14 mouse cellular contexts compared by ENCODE assay signal in the genomic region with DNA sequence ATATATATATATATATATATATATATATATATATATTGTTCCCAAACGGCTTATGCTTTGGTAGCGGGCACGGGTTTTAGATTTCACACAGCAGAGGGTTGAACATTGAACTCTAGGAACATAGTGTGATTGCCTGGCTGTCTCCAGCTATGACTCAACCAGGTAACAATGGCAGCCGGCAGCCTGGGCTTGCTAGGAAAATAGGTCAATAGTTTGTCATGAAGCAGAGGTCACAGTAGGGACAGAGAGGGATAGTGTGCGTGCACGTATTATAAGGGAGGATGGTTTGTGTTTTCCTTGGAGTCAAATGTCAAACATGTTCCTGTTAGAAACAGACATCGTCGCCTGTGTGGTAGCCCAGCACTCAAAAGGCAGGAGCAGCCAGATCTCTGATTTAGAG.
A peak's percentile ranks its signal among the peaks of the same experiment; 100 is the strongest.
DNase-seq lines count a peak whose midpoint lies in the region; ATAC-seq and TF ChIP-seq lines count a peak whose summit lies in the region.
"Had no signal": no experiment of that assay in that cellular context is flagged by ENCODE, and none has a peak within 500 bp of the region (broad histone marks: within the 10 kb centered on the region; RNA-seq: fewer than 3 reads in every experiment).

No protein-coding gene starts in this region.

- intact Hi-C loops in gastrocnemius, postnatal 36 days (cut with DNase I): no loop called here

- peak; percentile 19 for DNase-seq in adrenal gland, adult 8-10 months
- no peak for DNase-seq in adrenal gland, adult 18-20 months (ENCODE audit: low spot score in 2 of 2)
- DNase-seq in liver, adult 2 months (ENCODE audit: extremely low read depth, low read depth, low spot score): peak; percentile 90
- DNase-seq in liver: no peak
- DNase-seq in intestine, embryonic 14.5 days (ENCODE audit: low spot score): no peak
- no peak for DNase-seq in forebrain, embryonic 11.5 days (ENCODE audit: low spot score)
- DNase-seq in gastrocnemius, postnatal 36 days: no peak
- DNase-seq: gastrocnemius, postnatal 14 days; lung, adult 2 months; spleen, adult 18-20 months; thymus, postnatal 14 days had no signal

- 0 out of 2 replicates have a peak, but pooled peaks have one; percentile 20 for ATAC-seq in intestine, embryonic 14.5 days (replicated peaks; ENCODE audit: low FRiP score, low TSS enrichment, low read depth)
- ATAC-seq in stomach, embryonic 14.5 days (ENCODE audit: insufficient number of reproducible peaks, insufficient read depth, low FRiP score, low read depth): peak; percentile 50; the same call in 1 of the 2 replicates
- no peak for ATAC-seq in forebrain, embryonic 11.5 days (replicated peaks; ENCODE audit: low FRiP score)

- H3K36me3 ChIP-seq in liver, adult 2 months (ENCODE audit: control insufficient read depth, insufficient read depth, low read length): no peaks in the 10 kb centered on the region
- no peaks in the 10 kb centered on the region for H3K36me3 ChIP-seq in intestine, embryonic 14.5 days (ENCODE audit: control insufficient read depth, insufficient read depth, low read length)
- no peaks in the 10 kb centered on the region for H3K36me3 ChIP-seq in stomach, embryonic 14.5 days (ENCODE audit: control insufficient read depth, insufficient read depth, low read length)
- no peaks in the 10 kb centered on the region for H3K36me3 ChIP-seq in forebrain, embryonic 11.5 days (ENCODE audit: control insufficient read depth, insufficient read depth, low read length)
- H3K36me3 ChIP-seq: G1E; midbrain, embryonic 12.5 days had no signal

- no peak overlapping the region for H3K9ac ChIP-seq in liver, adult 2 months (ENCODE audit: low read depth, low read length)
- no peak overlapping the region for H3K9ac ChIP-seq in intestine, embryonic 14.5 days (ENCODE audit: low read length)
- no peak overlapping the region for H3K9ac ChIP-seq in stomach, embryonic 14.5 days (replicated peaks; ENCODE audit: low read depth, low read length)
- no peak overlapping the region for H3K9ac ChIP-seq in forebrain, embryonic 11.5 days (ENCODE audit: low read length)
- H3K9ac ChIP-seq: midbrain, embryonic 12.5 days had no signal

- no peaks in the 10 kb centered on the region for H3K27me3 ChIP-seq in liver, adult 2 months (ENCODE audit: control insufficient read depth, insufficient read depth, low read length)
- H3K27me3 ChIP-seq in intestine, embryonic 14.5 days (replicated peaks; ENCODE audit: control insufficient read depth, insufficient read depth, low read length): no peaks in the 10 kb centered on the region
- no peaks in the 10 kb centered on the region for H3K27me3 ChIP-seq in stomach, embryonic 14.5 days (ENCODE audit: control insufficient read depth, insufficient read depth, low read length)
- H3K27me3 ChIP-seq in forebrain, embryonic 11.5 days (ENCODE audit: control insufficient read depth, insufficient read depth, low read length): no peaks in the 10 kb centered on the region
- H3K27me3 ChIP-seq: midbrain, embryonic 12.5 days had no signal

- TF ChIP-seq POLR2A in liver, adult 2 months (IDR thresholded peaks at IDR 0.05; ENCODE audit: extremely low read depth, insufficient read depth, low read length): no peak

- WGBS in liver, adult 2 months: 13% methylated on average over 8 of the region's 8 CpGs
- WGBS in intestine, embryonic 14.5 days: 31% methylated on average over 8 of the region's 8 CpGs
- WGBS in stomach, embryonic 14.5 days: 30% methylated on average over 8 of the region's 8 CpGs
- 50% methylated on average over 8 of the region's 8 CpGs for WGBS in forebrain, embryonic 11.5 days

- no peak overlapping the region for H3K4me3 ChIP-seq in liver, adult 2 months (ENCODE audit: insufficient read depth, low read depth, low read length)
- H3K4me3 ChIP-seq in intestine, embryonic 14.5 days (ENCODE audit: low read depth, low read length): no peak overlapping the region
- H3K4me3 ChIP-seq in stomach, embryonic 14.5 days (ENCODE audit: low read depth, low read length): no peak overlapping the region
- H3K4me3 ChIP-seq in forebrain, embryonic 11.5 days (ENCODE audit: low read depth, low read length): no peak overlapping the region
- H3K4me3 ChIP-seq: midbrain, embryonic 12.5 days had no signal

- TF ChIP-seq CTCF in liver, adult 2 months (IDR thresholded peaks at IDR 0.05; ENCODE audit: low read depth, low read length): no peak

- H3K4me1 ChIP-seq in liver, adult 2 months (ENCODE audit: control insufficient read depth, insufficient read depth, low read length): peaks cover 6% of the 10 kb centered on the region; the same call in 1 of the 2 replicates
- H3K4me1 ChIP-seq in intestine, embryonic 14.5 days (replicated peaks; ENCODE audit: control insufficient read depth, insufficient read depth, low read length): peaks cover 21% of the 10 kb centered on the region; the same call in 1 of the 2 replicates
- H3K4me1 ChIP-seq in stomach, embryonic 14.5 days (ENCODE audit: control insufficient read depth, insufficient read depth, low read length): peaks cover 13% of the 10 kb centered on the region
- H3K4me1 ChIP-seq in forebrain, embryonic 11.5 days (replicated peaks; ENCODE audit: control insufficient read depth, insufficient read depth, low read length): peaks cover 3% of the 10 kb centered on the region; the same call in 1 of the 2 replicates

- no peak overlapping the region for H3K27ac ChIP-seq in liver, adult 2 months (replicated peaks; ENCODE audit: insufficient read depth, low read depth, low read length)
- no peak overlapping the region for H3K27ac ChIP-seq in intestine, embryonic 14.5 days (ENCODE audit: low read depth)
- H3K27ac ChIP-seq in stomach, embryonic 14.5 days (ENCODE audit: low read length): no peak overlapping the region
- no peak overlapping the region for H3K27ac ChIP-seq in forebrain, embryonic 11.5 days (ENCODE audit: low read depth, low read length)
- H3K27ac ChIP-seq: midbrain, embryonic 12.5 days had no signal

- H3K79me2 ChIP-seq in liver, adult 2 months (ENCODE audit: control insufficient read depth, insufficient read depth, low read length): no peaks in the 10 kb centered on the region

- no peak overlapping the region for H3K4me2 ChIP-seq in intestine, embryonic 14.5 days (ENCODE audit: low read length)
- no peak overlapping the region for H3K4me2 ChIP-seq in stomach, embryonic 14.5 days (replicated peaks; ENCODE audit: low read depth, low read length)
- no peak overlapping the region for H3K4me2 ChIP-seq in forebrain, embryonic 11.5 days (ENCODE audit: low read depth, low read length, severe bottlenecking)

- H3K9me3 ChIP-seq in intestine, embryonic 14.5 days (ENCODE audit: control insufficient read depth, low read length): no peaks in the 10 kb centered on the region
- H3K9me3 ChIP-seq in stomach, embryonic 14.5 days (ENCODE audit: control insufficient read depth, low read depth, low read length): no peaks in the 10 kb centered on the region
- H3K9me3 ChIP-seq in forebrain, embryonic 11.5 days (ENCODE audit: control insufficient read depth, low read length): no peaks in the 10 kb centered on the region
- H3K9me3 ChIP-seq: G1E; midbrain, embryonic 12.5 days had no signal

Comparison
In these comparisons a context has a peak if more than half of its experiments do, and no peak if none do; other contexts are left out.
1. DNase-seq: peak in adrenal gland, adult 8-10 months (single experiment) and liver, adult 2 months (single experiment); none in adrenal gland, adult 18-20 months (0 of 2), liver (single experiment), intestine, embryonic 14.5 days (single experiment), forebrain, embryonic 11.5 days (single experiment) and gastrocnemius, postnatal 36 days (0 of 2).